ENCODE assay signal across 9 mouse cellular contexts in the genomic region with DNA sequence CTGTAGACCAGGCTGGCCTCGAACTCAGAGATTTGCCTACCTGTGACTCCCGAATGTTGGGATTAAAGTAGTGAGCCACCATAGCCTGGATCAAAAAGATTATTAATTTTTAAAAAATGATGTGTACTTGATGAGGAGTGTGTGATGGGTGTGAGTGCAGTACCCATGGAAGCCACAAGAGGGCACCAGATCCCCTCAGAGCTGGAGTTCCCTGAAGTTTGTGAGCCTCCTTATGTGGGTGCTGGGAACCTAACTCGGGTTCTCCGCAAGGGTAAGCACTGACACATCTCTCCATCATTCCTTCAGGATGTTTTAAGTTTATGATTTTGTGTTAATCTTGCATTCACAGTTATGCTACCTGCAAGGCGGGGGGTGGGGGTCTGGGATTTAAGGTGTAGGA. TPM values are rescaled to one million over a fixed set of nuclear protein-coding genes. Genes with fewer than 3 reads are reported as not detected.
DNase-seq lines count a peak whose midpoint lies in the region; ATAC-seq and TF ChIP-seq lines count a peak whose summit lies in the region.
"Had no signal": no experiment of that assay in that cellular context is flagged by ENCODE, and none has a peak within 500 bp of the region (broad histone marks: within the 10 kb centered on the region; RNA-seq: fewer than 3 reads in every experiment).

No protein-coding gene starts in this region.

- H3K4me1 ChIP-seq in hindbrain, postnatal 0 days (ENCODE audit: insufficient read depth, low read length) = no peaks in the 10 kb centered on the region
- H3K4me1 ChIP-seq in hindbrain, embryonic 13.5 days (replicated peaks) = no peaks in the 10 kb centered on the region
- no peaks in the 10 kb centered on the region for H3K4me1 ChIP-seq in midbrain, embryonic 11.5 days (ENCODE audit: control insufficient read depth, insufficient read depth, low read length)
- H3K4me1 ChIP-seq in midbrain, embryonic 13.5 days (replicated peaks) = no peaks in the 10 kb centered on the region
- H3K4me1 ChIP-seq in MEL (ENCODE audit: control insufficient read depth in 1 of 2, insufficient read depth in 2 of 2, low read length in 2 of 2) = no peaks in the 10 kb centered on the region

- no peak for ATAC-seq in hindbrain, postnatal 0 days
- ATAC-seq in hindbrain, embryonic 13.5 days (ENCODE audit: low FRiP score) = no peak
- ATAC-seq in midbrain, embryonic 11.5 days (ENCODE audit: low FRiP score) = no peak
- no peak for ATAC-seq in midbrain, embryonic 13.5 days

- H3K4me3 ChIP-seq in hindbrain, postnatal 0 days (ENCODE audit: low read length) = no peak overlapping the region
- no peak overlapping the region for H3K4me3 ChIP-seq in hindbrain, embryonic 13.5 days
- no peak overlapping the region for H3K4me3 ChIP-seq in midbrain, embryonic 11.5 days (ENCODE audit: low read depth, low read length)
- no peak overlapping the region for H3K4me3 ChIP-seq in midbrain, embryonic 13.5 days (replicated peaks)
- H3K4me3 ChIP-seq in MEL (ENCODE audit: control insufficient read depth in 1 of 2, insufficient read depth in 1 of 2, low read depth in 2 of 2, low read length in 2 of 2) = no peak overlapping the region

- TF ChIP-seq RAD21 in MEL (IDR thresholded peaks at IDR 0.05; ENCODE audit: low read depth, low read length) = no peak; the same call in none of the 2 replicates

- no peaks in the 10 kb centered on the region for H3K79me2 ChIP-seq in MEL (ENCODE audit: control insufficient read depth, insufficient read depth, low read length, poor library complexity)

- H3K9me3 ChIP-seq in hindbrain, postnatal 0 days (ENCODE audit: low read length) = no peaks in the 10 kb centered on the region
- H3K9me3 ChIP-seq in hindbrain, embryonic 13.5 days = peaks cover 7% of the 10 kb centered on the region; the same call in 1 of the 2 replicates
- peaks cover 4% of the 10 kb centered on the region; the same call in 1 of the 2 replicates for H3K9me3 ChIP-seq in midbrain, embryonic 11.5 days (ENCODE audit: control insufficient read depth, low read length)
- H3K9me3 ChIP-seq in midbrain, embryonic 13.5 days = peaks cover 6% of the 10 kb centered on the region; the same call in 1 of the 2 replicates
- H3K9me3 ChIP-seq in MEL (replicated peaks; ENCODE audit: insufficient read depth, low read length) = no peaks in the 10 kb centered on the region

- 94% methylated on average over 5 of the region's 5 CpGs for WGBS in hindbrain, postnatal 0 days
- whole genome bisulfite sequencing in hindbrain, embryonic 13.5 days = 96% methylated on average over 5 of the region's 5 CpGs
- 95% methylated on average over 5 of the region's 5 CpGs for WGBS in midbrain, embryonic 11.5 days
- 95% methylated on average over 5 of the region's 5 CpGs for WGBS in midbrain, embryonic 13.5 days

- TF ChIP-seq EP300 in MEL (IDR thresholded peaks at IDR 0.05; ENCODE audit: low read depth in 1 of 2, low read length in 2 of 2) = no peak

- no peaks in the 10 kb centered on the region for H3K27me3 ChIP-seq in hindbrain, postnatal 0 days (ENCODE audit: insufficient read depth, low read length)
- H3K27me3 ChIP-seq in hindbrain, embryonic 13.5 days = no peaks in the 10 kb centered on the region
- H3K27me3 ChIP-seq in midbrain, embryonic 11.5 days (ENCODE audit: control insufficient read depth, insufficient read depth, low read length) = no peaks in the 10 kb centered on the region
- no peaks in the 10 kb centered on the region for H3K27me3 ChIP-seq in midbrain, embryonic 13.5 days
- H3K27me3 ChIP-seq in MEL (ENCODE audit: control insufficient read depth in 1 of 2, insufficient read depth in 2 of 2, low read length in 2 of 2) = no peaks in the 10 kb centered on the region

- no peak overlapping the region for H3K9ac ChIP-seq in hindbrain, postnatal 0 days (replicated peaks; ENCODE audit: low read length)
- no peak overlapping the region for H3K9ac ChIP-seq in hindbrain, embryonic 13.5 days
- no peak overlapping the region for H3K9ac ChIP-seq in midbrain, embryonic 11.5 days (ENCODE audit: low read length)
- no peak overlapping the region for H3K9ac ChIP-seq in midbrain, embryonic 13.5 days (replicated peaks)
- no peak overlapping the region for H3K9ac ChIP-seq in MEL (ENCODE audit: control insufficient read depth, low read depth, low read length, poor library complexity, severe bottlenecking)

- H3K27ac ChIP-seq in hindbrain, postnatal 0 days = no peak overlapping the region
- no peak overlapping the region for H3K27ac ChIP-seq in hindbrain, embryonic 13.5 days
- no peak overlapping the region for H3K27ac ChIP-seq in midbrain, embryonic 11.5 days (ENCODE audit: low read depth, low read length)
- H3K27ac ChIP-seq in midbrain, embryonic 13.5 days = no peak overlapping the region
- H3K27ac ChIP-seq in MEL (ENCODE audit: control insufficient read depth, low read depth, low read length) = no peak overlapping the region

- peaks cover 13% of the 10 kb centered on the region; the same call in 1 of the 2 replicates for H3K36me3 ChIP-seq in hindbrain, postnatal 0 days (ENCODE audit: insufficient read depth, low read length)
- H3K36me3 ChIP-seq in hindbrain, embryonic 13.5 days = peaks cover 43% of the 10 kb centered on the region
- H3K36me3 ChIP-seq in midbrain, embryonic 11.5 days (ENCODE audit: control insufficient read depth, insufficient read depth, low read length) = peaks cover 3% of the 10 kb centered on the region
- peaks cover 43% of the 10 kb centered on the region for H3K36me3 ChIP-seq in midbrain, embryonic 13.5 days
- no peaks in the 10 kb centered on the region for H3K36me3 ChIP-seq in MEL (ENCODE audit: control insufficient read depth in 1 of 2, insufficient read depth in 2 of 2, low read length in 2 of 2)

- peak; percentile 54 for TF ChIP-seq CTCF in hindbrain, postnatal 0 days (IDR thresholded peaks at IDR 0.05; ENCODE audit: low read depth)
- TF ChIP-seq CTCF in MEL (IDR thresholded peaks at IDR 0.05 in 2 of 3, conservative IDR thresholded peaks at IDR 0.05 in 1 of 3; ENCODE audit: control insufficient read depth in 1 of 3, insufficient read depth in 1 of 3, low read depth in 2 of 3, low read length in 3 of 3, poor library complexity in 1 of 3, severe bottlenecking in 1 of 3) = peak; percentile 57 to 80 (median 67)

- no peak for TF ChIP-seq POLR2A in MEL (IDR thresholded peaks at IDR 0.05; ENCODE audit: control insufficient read depth in 1 of 2, insufficient read depth in 1 of 2, low read depth in 1 of 2, low read length in 2 of 2, poor library complexity in 1 of 2)

- no peak for DNase-seq in hindbrain, postnatal 0 days (ENCODE audit: low spot score)
- DNase-seq in midbrain, embryonic 11.5 days (ENCODE audit: low spot score, missing footprints) = peak; percentile 83
- DNase-seq in MEL (ENCODE audit: low read depth, low spot score) (peak; percentile 46), adipocyte (ENCODE audit: low spot score) (no peak)
- DNase-seq in naive thymus-derived CD4-positive, alpha-beta T cell, adult 2 months (ENCODE audit: low read depth) = peak; percentile 37
- DNase-seq in cerebellum, adult 9-10 months = no peak
- DNase-seq: heart, adult 18-20 months had no signal

- H3K4me2 ChIP-seq in hindbrain, postnatal 0 days (ENCODE audit: low read depth, low read length) = no peak overlapping the region
- no peak overlapping the region for H3K4me2 ChIP-seq in hindbrain, embryonic 13.5 days
- no peak overlapping the region for H3K4me2 ChIP-seq in midbrain, embryonic 11.5 days
- no peak overlapping the region for H3K4me2 ChIP-seq in midbrain, embryonic 13.5 days (replicated peaks)

TF ChIP-seq in MEL, 35 proteins besides CTCF, POLR2A, EP300 and RAD21:
- TF ChIP-seq HCFC1 (IDR thresholded peaks at IDR 0.05; ENCODE audit: low read depth, low read length) (no peak), USF1 (IDR thresholded peaks at IDR 0.05; ENCODE audit: low read depth, low read length) (no peak), USF2 (IDR thresholded peaks at IDR 0.05; ENCODE audit: borderline replicate concordance in 1 of 2, insufficient read depth in 1 of 2, low read depth in 1 of 2, low read length in 2 of 2) (no peak), KAT2A (conservative IDR thresholded peaks at IDR 0.05; ENCODE audit: low read depth, low read length) (no peak), SMC3 (IDR thresholded peaks at IDR 0.05; ENCODE audit: low read depth, low read length) (peak; percentile 34), E2F4 (IDR thresholded peaks at IDR 0.05; ENCODE audit: borderline replicate concordance, low read depth, low read length) (no peak)

RNA-seq across cellular contexts. Expression of a gene that starts 8.1 kb away (rescaled TPM):
- total RNA-seq in hindbrain, postnatal 0 days (2014; rRNA removed) = 26.2 and 27.4 TPM in 2 replicates
- 44.7 and 47.0 TPM in 2 replicates for polyA plus RNA-seq in hindbrain, postnatal 0 days (2015; fragmentation: Nextera tagmentation; extraction: Ambion mirVana)
- 28.9 and 31.9 TPM in 2 replicates for polyA plus RNA-seq in hindbrain, embryonic 13.5 days (2015; fragmentation: Nextera tagmentation; extraction: Ambion mirVana)
- 31.8 and 33.9 TPM in 2 replicates for polyA plus RNA-seq in midbrain, embryonic 11.5 days (2014; fragmentation: Nextera tagmentation; extraction: Ambion mirVana)
- 21.7 and 23.3 TPM in 2 replicates for polyA plus RNA-seq in midbrain, embryonic 13.5 days (2015; fragmentation: Nextera tagmentation; extraction: Ambion mirVana)
- total RNA-seq in MEL (2012; rRNA removed) = 37.8 and 44.4 TPM in 2 replicates
- 100 to 1,000 TPM in 1 of 2 experiments, 10 to 100 TPM in 1; 54.2 to 107 TPM for polyA plus RNA-seq in MEL (2012; ENCODE audit: insufficient read depth in 1 of 2, insufficient read length in 2 of 2, low read depth in 1 of 2, low replicate concordance in 2 of 2, missing spikeins in 1 of 2)

RNA-seq across cellular contexts. Expression of a gene that starts 18.1 kb away (rescaled TPM):
- 24.9 and 31.4 TPM in 2 replicates for total RNA-seq in hindbrain, postnatal 0 days (2014; rRNA removed)
- 43.2 and 52.3 TPM in 2 replicates for polyA plus RNA-seq in hindbrain, postnatal 0 days (2015; fragmentation: Nextera tagmentation; extraction: Ambion mirVana)
- polyA plus RNA-seq in hindbrain, embryonic 13.5 days (2015; fragmentation: Nextera tagmentation; extraction: Ambion mirVana) = 31.3 and 40.2 TPM in 2 replicates
- polyA plus RNA-seq in midbrain, embryonic 11.5 days (2014; fragmentation: Nextera tagmentation; extraction: Ambion mirVana) = 24.2 and 30.1 TPM in 2 replicates
- 30.4 and 33.4 TPM in 2 replicates for polyA plus RNA-seq in midbrain, embryonic 13.5 days (2015; fragmentation: Nextera tagmentation; extraction: Ambion mirVana)
- 15.8 and 17.3 TPM in 2 replicates for total RNA-seq in MEL (2012; rRNA removed)
- 10 to 100 TPM in 1 of 2 experiments, not detected in 1; 26.7 TPM for polyA plus RNA-seq in MEL (2012; ENCODE audit: insufficient read depth in 1 of 2, insufficient read length in 2 of 2, low read depth in 1 of 2, low replicate concordance in 2 of 2, missing spikeins in 1 of 2)

RNA-seq across cellular contexts. Expression of a gene that starts 18.1 kb away (rescaled TPM):
- total RNA-seq in hindbrain, postnatal 0 days (2014; rRNA removed) = 34.4 and 39.8 TPM in 2 replicates
- 73.7 and 83.0 TPM in 2 replicates for polyA plus RNA-seq in hindbrain, postnatal 0 days (2015; fragmentation: Nextera tagmentation; extraction: Ambion mirVana)
- polyA plus RNA-seq in hindbrain, embryonic 13.5 days (2015; fragmentation: Nextera tagmentation; extraction: Ambion mirVana) = 78.7 and 82.4 TPM in 2 replicates
- polyA plus RNA-seq in midbrain, embryonic 11.5 days (2014; fragmentation: Nextera tagmentation; extraction: Ambion mirVana) = 41.1 and 42.7 TPM in 2 replicates
- polyA plus RNA-seq in midbrain, embryonic 13.5 days (2015; fragmentation: Nextera tagmentation; extraction: Ambion mirVana) = 79.3 and 82.2 TPM in 2 replicates
- total RNA-seq in MEL (2012; rRNA removed) = 60.9 and 69.6 TPM in 2 replicates
- 10 to 100 TPM in 1 of 2 experiments, not detected in 1; 56.2 TPM for polyA plus RNA-seq in MEL (2012; ENCODE audit: insufficient read depth in 1 of 2, insufficient read length in 2 of 2, low read depth in 1 of 2, low replicate concordance in 2 of 2, missing spikeins in 1 of 2)

Comparison
In these comparisons a context has a peak if more than half of its experiments do, and no peak if none do; other contexts are left out.
1. DNase-seq: peak in midbrain, embryonic 11.5 days (single experiment), MEL (single experiment) and naive thymus-derived CD4-positive, alpha-beta T cell, adult 2 months (single experiment); none in hindbrain, postnatal 0 days (single experiment), adipocyte (single experiment) and cerebellum, adult 9-10 months (single experiment).